Mouse (Mus musculus): ENCODE results near the gene Usp39. TPM values are rescaled to one million over a fixed set of nuclear protein-coding genes. Genes with fewer than 3 reads are reported as not detected.

The Usp39 gene
- polyA plus RNA-seq, 1 experiment from 2014 or later, result 40.5 TPM

GRCm38 (mm10) chr6:72369557-72369956 is 24.6 kb upstream of the Usp39 start:
- Histone ChIP-seq H3K4me2 (no peak overlapping the region), H3K4me3 (no peak overlapping the region), H3K27ac (replicated peaks) (no peak overlapping the region), H3K4me1 (replicated peaks) (no peaks in the 10 kb centered on the region), H3K9ac (no peak overlapping the region), H3K27me3 (no peaks in the 10 kb centered on the region), H3K9me3 (no peaks in the 10 kb centered on the region), H3K36me3 (no peaks in the 10 kb centered on the region)
- WGBS, result 78% methylated on average over 4 of the region's 4 CpGs
- no peak for ATAC-seq (ENCODE audit: low FRiP score, low read depth)

GRCm38 (mm10) chr6:72367460-72367974 is 22.5 kb upstream of the Usp39 start:
- H3K9ac ChIP-seq, result no peak overlapping the region
- H3K4me3 ChIP-seq, result no peak overlapping the region
- H3K27ac ChIP-seq (replicated peaks), result no peak overlapping the region
- 77% methylated on average over 4 of the region's 4 CpGs for WGBS
- H3K36me3 ChIP-seq, result no peaks in the 10 kb centered on the region
- H3K9me3 ChIP-seq, result no peaks in the 10 kb centered on the region
- no peak for ATAC-seq (ENCODE audit: low FRiP score, low read depth)
- H3K4me2 ChIP-seq, result no peak overlapping the region
- H3K27me3 ChIP-seq, result 0 out of 2 replicates have a peak, but pooled peaks cover 2% of the 10 kb centered on the region
- H3K4me1 ChIP-seq (replicated peaks), result peaks cover 7% of the 10 kb centered on the region

- H3K36me3 ChIP-seq, result no peaks in the 10 kb centered on the region
- peaks cover 7% of the 10 kb centered on the region for H3K4me1 ChIP-seq (replicated peaks)
- ATAC-seq (ENCODE audit: low FRiP score, low read depth), result no peak
- H3K4me3 ChIP-seq, result no peak within 1 kb of the TSS
- no peak within 1 kb of the TSS for H3K9ac ChIP-seq
- no peak within 1 kb of the TSS for H3K27ac ChIP-seq (replicated peaks)
- 0 out of 2 replicates have a peak, but pooled peaks cover 2% of the 10 kb centered on the region for H3K27me3 ChIP-seq
- no peak within 1 kb of the TSS for H3K4me2 ChIP-seq
- WGBS, result 74% methylated on average over 4 of the region's 4 CpGs
- no peaks in the 10 kb centered on the region for H3K9me3 ChIP-seq
Observed at GRCm38 (mm10) chr6:72366844-72367443, 22.0 kb upstream of the Usp39 start, which contains the start of gene Rnf181. Gene Rnf181 (minus strand): TSS chr6:72366956.

- 0 out of 2 replicates have a peak, but pooled peaks cover 2% of the 10 kb centered on the region for H3K27me3 ChIP-seq
- no peak overlapping the region for H3K9ac ChIP-seq
- no peak for ATAC-seq (ENCODE audit: low FRiP score, low read depth)
- no peak overlapping the region for H3K27ac ChIP-seq (replicated peaks)
- H3K36me3 ChIP-seq, result no peaks in the 10 kb centered on the region
- H3K4me3 ChIP-seq, result no peak overlapping the region
- WGBS, result 66% methylated on average over 3 of the region's 3 CpGs
- no peaks in the 10 kb centered on the region for H3K9me3 ChIP-seq
- H3K4me1 ChIP-seq (replicated peaks), result peaks cover 13% of the 10 kb centered on the region
- H3K4me2 ChIP-seq, result no peak overlapping the region
Observed at GRCm38 (mm10) chr6:72366304-72366703, 21.3 kb upstream of the Usp39 start.

GRCm38 (mm10) chr6:72364985-72365384 is 20.0 kb upstream of the Usp39 start:
- WGBS, result 74% methylated on average over 6 of the region's 6 CpGs
- no peak overlapping the region for H3K27ac ChIP-seq (replicated peaks)
- H3K9me3 ChIP-seq, result no peaks in the 10 kb centered on the region
- H3K36me3 ChIP-seq, result peaks cover 6% of the 10 kb centered on the region; the same call in 1 of the 2 replicates
- no peak overlapping the region for H3K9ac ChIP-seq
- no peak overlapping the region for H3K4me2 ChIP-seq
- no peak for ATAC-seq (ENCODE audit: low FRiP score, low read depth)
- no peak overlapping the region for H3K4me3 ChIP-seq
- 0 out of 2 replicates have a peak, but pooled peaks cover 2% of the 10 kb centered on the region for H3K27me3 ChIP-seq
- H3K4me1 ChIP-seq (replicated peaks), result peaks cover 25% of the 10 kb centered on the region

- H3K9ac ChIP-seq, result no peak overlapping the region
- ATAC-seq (ENCODE audit: low FRiP score, low read depth), result no peak
- WGBS, result 46% methylated on average over 7 of the region's 7 CpGs
- H3K27me3 ChIP-seq, result 0 out of 2 replicates have a peak, but pooled peaks cover 2% of the 10 kb centered on the region
- H3K36me3 ChIP-seq, result peaks cover 15% of the 10 kb centered on the region
- H3K4me1 ChIP-seq (replicated peaks), result peaks cover 28% of the 10 kb centered on the region
- no peaks in the 10 kb centered on the region for H3K9me3 ChIP-seq
- no peak overlapping the region for H3K27ac ChIP-seq (replicated peaks)
- no peak overlapping the region for H3K4me2 ChIP-seq
- H3K4me3 ChIP-seq, result no peak overlapping the region
Observed at GRCm38 (mm10) chr6:72364009-72364408, 19.0 kb upstream of the Usp39 start.

GRCm38 (mm10) chr6:72362132-72363028 is 17.4 kb upstream of the Usp39 start:
- Histone ChIP-seq H3K4me1 (replicated peaks) (peaks cover 32% of the 10 kb centered on the region), H3K4me3 (peak overlapping the region; percentile 74), H3K36me3 (peaks cover 23% of the 10 kb centered on the region), H3K9ac (peak overlapping the region; percentile 68), H3K9me3 (no peaks in the 10 kb centered on the region), H3K27ac (replicated peaks) (peak overlapping the region; percentile 90), H3K4me2 (peak overlapping the region; percentile 92), H3K27me3 (0 out of 2 replicates have a peak, but pooled peaks cover 2% of the 10 kb centered on the region)
- 1% methylated on average over 42 of the region's 42 CpGs for WGBS
- ATAC-seq (ENCODE audit: low FRiP score, low read depth), result peak; percentile 99

- ATAC-seq (ENCODE audit: low FRiP score, low read depth), result no peak
- 84% methylated on average over 5 of the region's 5 CpGs for WGBS
- peaks cover 23% of the 10 kb centered on the region for H3K36me3 ChIP-seq
- peak overlapping the region; percentile 92 for H3K4me2 ChIP-seq
- peak overlapping the region; percentile 74 for H3K4me3 ChIP-seq
- H3K27me3 ChIP-seq, result 0 out of 2 replicates have a peak, but pooled peaks cover 2% of the 10 kb centered on the region
- no peaks in the 10 kb centered on the region for H3K9me3 ChIP-seq
- H3K9ac ChIP-seq, result peak overlapping the region; percentile 68
- H3K27ac ChIP-seq (replicated peaks), result no peak overlapping the region
- peaks cover 45% of the 10 kb centered on the region for H3K4me1 ChIP-seq (replicated peaks)
Observed at GRCm38 (mm10) chr6:72361121-72361551, 16.2 kb upstream of the Usp39 start.

- Histone ChIP-seq H3K4me2 (peak overlapping the region; percentile 92; the same call in 1 of the 2 replicates), H3K27me3 (0 out of 2 replicates have a peak, but pooled peaks cover 2% of the 10 kb centered on the region), H3K36me3 (peaks cover 23% of the 10 kb centered on the region), H3K4me3 (0 out of 2 replicates have a peak overlapping the region, but pooled peaks have one; percentile 74), H3K4me1 (replicated peaks) (peaks cover 50% of the 10 kb centered on the region), H3K9me3 (no peaks in the 10 kb centered on the region), H3K27ac (replicated peaks) (no peak overlapping the region), H3K9ac (no peak overlapping the region)
- ATAC-seq (ENCODE audit: low FRiP score, low read depth), result no peak
- WGBS, result 48% methylated on average over 7 of the region's 7 CpGs
Observed at GRCm38 (mm10) chr6:72360599-72360935, 15.6 kb upstream of the Usp39 start.

- Histone ChIP-seq H3K4me1 (replicated peaks) (peaks cover 50% of the 10 kb centered on the region), H3K27me3 (0 out of 2 replicates have a peak, but pooled peaks cover 2% of the 10 kb centered on the region), H3K9me3 (no peaks in the 10 kb centered on the region), H3K27ac (replicated peaks) (no peak overlapping the region), H3K36me3 (peaks cover 23% of the 10 kb centered on the region), H3K9ac (no peak overlapping the region), H3K4me3 (no peak overlapping the region), H3K4me2 (0 out of 2 replicates have a peak overlapping the region, but pooled peaks have one; percentile 1)
- WGBS, result 77% methylated on average over 11 of the region's 11 CpGs
- ATAC-seq (ENCODE audit: low FRiP score, low read depth), result no peak
Observed at GRCm38 (mm10) chr6:72359891-72360598, 15.1 kb upstream of the Usp39 start.

- 0 out of 2 replicates have a peak, but pooled peaks cover 1% of the 10 kb centered on the region for H3K27me3 ChIP-seq
- H3K27ac ChIP-seq (replicated peaks), result no peak overlapping the region
- H3K4me1 ChIP-seq (replicated peaks), result peaks cover 56% of the 10 kb centered on the region
- ATAC-seq (ENCODE audit: low FRiP score, low read depth), result no peak
- peaks cover 23% of the 10 kb centered on the region for H3K36me3 ChIP-seq
- 73% methylated on average over 2 of the region's 2 CpGs for WGBS
- H3K9ac ChIP-seq, result no peak overlapping the region
- H3K9me3 ChIP-seq, result no peaks in the 10 kb centered on the region
- H3K4me3 ChIP-seq, result no peak overlapping the region
- H3K4me2 ChIP-seq, result no peak overlapping the region
Observed at GRCm38 (mm10) chr6:72359343-72359742, 14.4 kb upstream of the Usp39 start.
